Comparison of ENCODE assay signal across 6 mouse cellular contexts in the genomic region with DNA sequence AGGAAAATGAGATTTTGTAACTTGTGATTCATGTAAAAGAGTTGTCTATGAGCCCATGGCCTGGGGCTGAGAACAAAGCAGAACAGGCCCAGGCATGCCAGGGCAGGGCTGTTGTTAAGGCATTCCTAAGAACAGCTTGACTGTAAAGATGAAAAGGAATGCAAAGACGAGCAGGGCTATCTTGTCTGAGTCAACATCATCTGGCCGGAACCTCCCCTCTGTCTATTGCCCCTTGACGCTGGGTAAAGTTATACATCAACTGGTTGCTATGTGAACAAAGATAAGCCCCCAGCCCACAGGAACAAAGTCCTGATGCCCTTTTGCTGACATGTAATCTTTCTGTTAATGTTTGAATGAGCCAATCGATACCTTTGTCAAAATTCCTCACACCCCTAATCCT.
DNase-seq lines count a peak whose midpoint lies in the region; ATAC-seq lines count a peak whose summit lies in the region.
"Not testable (repeated sequence)": the region's sequence is repeated elsewhere in the genome, so short reads cannot be mapped to it uniquely, and the experiment has no call there.

No protein-coding gene starts in this region.

- in situ Hi-C loops in ES-E14 (cut with MboI; ENCODE audit: low sequenced_read_pairs in 2 of 2, unreplicated experiment in 2 of 2), result not testable (repeated sequence)

- not testable (repeated sequence) for H3K4me2 ChIP-seq in intestine, embryonic 15.5 days (replicated peaks); liver, embryonic 13.5 days; liver, embryonic 16.5 days (ENCODE audit: low read depth, low read length)

- H3K36me3 ChIP-seq in ES-E14 (ENCODE audit: control insufficient read depth, insufficient read depth, low read length, poor library complexity, severe bottlenecking); intestine, embryonic 15.5 days; liver, embryonic 13.5 days; liver, embryonic 16.5 days (ENCODE audit: control insufficient read depth, insufficient read depth): not testable (repeated sequence)

- H3K4me1 ChIP-seq in ES-E14 (ENCODE audit: control insufficient read depth in 2 of 2, insufficient read depth in 2 of 2, low read length in 2 of 2, poor library complexity in 1 of 2); intestine, embryonic 15.5 days (replicated peaks); liver, embryonic 13.5 days (replicated peaks); liver, embryonic 16.5 days (ENCODE audit: control insufficient read depth, low read depth, low read length): not testable (repeated sequence)

- WGBS in intestine, embryonic 15.5 days, result 43% methylated on average over 4 of the region's 4 CpGs
- WGBS in liver, embryonic 13.5 days (ENCODE audit: insufficient replicate concordance), result 41% methylated on average over 4 of the region's 4 CpGs
- 46% methylated on average over 4 of the region's 4 CpGs for WGBS in liver, embryonic 16.5 days (ENCODE audit: insufficient replicate concordance)

- ATAC-seq in intestine, embryonic 15.5 days, result peak; percentile 58
- ATAC-seq in liver, embryonic 13.5 days (ENCODE audit: low read depth), result 0 out of 2 replicates have a peak, but pooled peaks have one; percentile 20
- ATAC-seq in liver, embryonic 16.5 days (ENCODE audit: low read depth), result 0 out of 2 replicates have a peak, but pooled peaks have one; percentile 47

- DNase-seq in ES-E14 (ENCODE audit: low read depth, low spot score); liver, embryonic 13.5 days: not testable (repeated sequence)
- peak; percentile 50 for DNase-seq in R1 (ENCODE audit: low read depth, low spot score)
- DNase-seq in kidney, adult 9 months, result peak; percentile 10

- not testable (repeated sequence) for H3K27me3 ChIP-seq in intestine, embryonic 15.5 days (replicated peaks); liver, embryonic 13.5 days; liver, embryonic 16.5 days (ENCODE audit: control insufficient read depth, insufficient read depth, low read depth, low read length)

- H3K4me3 ChIP-seq in ES-E14 (ENCODE audit: insufficient read depth in 1 of 2, low read depth in 1 of 2, low read length in 2 of 2, poor library complexity in 1 of 2, severe bottlenecking in 1 of 2); intestine, embryonic 15.5 days (replicated peaks); liver, embryonic 13.5 days (replicated peaks); liver, embryonic 16.5 days (ENCODE audit: low read depth, low read length): not testable (repeated sequence)

- H3K9ac ChIP-seq in ES-E14 (ENCODE audit: insufficient read depth, low read depth, low read length, poor library complexity, severe bottlenecking); intestine, embryonic 15.5 days; liver, embryonic 13.5 days; liver, embryonic 16.5 days (ENCODE audit: low read depth, low read length): not testable (repeated sequence)

- H3K27ac ChIP-seq in ES-E14 (ENCODE audit: insufficient read depth, low read depth, low read length, poor library complexity, severe bottlenecking), result peak overlapping the region; percentile 58; the same call in 1 of the 2 replicates
- H3K27ac ChIP-seq in intestine, embryonic 15.5 days; liver, embryonic 16.5 days (ENCODE audit: low read length): not testable (repeated sequence)
- peak overlapping the region; percentile 29; the same call in 1 of the 2 replicates for H3K27ac ChIP-seq in liver, embryonic 13.5 days

- not testable (repeated sequence) for H3K9me3 ChIP-seq in ES-E14 (ENCODE audit: control insufficient read depth, insufficient read depth, low read depth, low read length); intestine, embryonic 15.5 days; liver, embryonic 13.5 days (replicated peaks); liver, embryonic 16.5 days (replicated peaks; ENCODE audit: control insufficient read depth, low read length)
